Mouse (Mus musculus): Measurements from ENCODE around the gene Klhdc10. TPM values are rescaled to one million over a fixed set of nuclear protein-coding genes. Genes with fewer than 3 reads are reported as not detected.
A peak's percentile ranks its signal among the peaks of the same experiment; 100 is the strongest.

Gene Klhdc10
- polyA plus RNA-seq, 1 experiment from 2014 or later: 33.9 TPM

DNA sequence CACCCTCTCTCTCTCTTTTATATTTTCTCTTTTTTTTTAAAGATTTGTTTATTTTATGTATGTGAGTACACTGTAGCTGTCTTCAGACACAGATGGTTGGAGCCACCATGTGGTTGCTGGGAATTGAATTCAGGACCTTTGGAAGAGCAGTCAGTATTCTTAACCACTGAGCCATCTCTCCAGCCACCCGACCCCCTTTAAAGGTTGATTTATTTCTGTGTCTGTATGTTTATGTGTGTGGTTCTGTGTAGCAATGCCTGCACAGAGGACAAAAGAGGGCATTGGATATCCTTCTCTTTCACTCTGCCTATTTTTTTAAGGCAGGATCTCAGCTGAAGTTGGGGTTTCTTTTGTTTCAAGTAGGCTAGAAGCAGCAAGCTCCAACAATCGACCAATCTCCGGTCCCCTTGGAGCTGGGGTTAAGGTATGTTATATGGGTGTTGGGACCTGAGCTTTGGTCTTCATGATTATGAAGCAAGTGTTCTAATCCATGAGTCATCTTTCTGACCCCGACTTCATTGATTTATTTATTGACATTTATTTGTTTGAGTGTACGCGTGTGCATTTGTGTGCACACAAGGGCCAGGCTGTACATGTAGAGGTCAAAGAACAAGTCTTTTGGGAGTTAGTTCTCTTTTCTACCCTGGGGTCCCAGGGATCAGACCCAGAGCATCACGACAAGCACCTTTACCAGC, 7.9 kb downstream of the Klhdc10 start:
- no peaks in the 10 kb centered on the region for H3K4me1 ChIP-seq (ENCODE audit: control insufficient read depth, insufficient read depth, low read length)
- no peaks in the 10 kb centered on the region for H3K27me3 ChIP-seq (ENCODE audit: control insufficient read depth, insufficient read depth, low read length)
- no peak overlapping the region for H3K27ac ChIP-seq (ENCODE audit: low read depth, low read length)
- no peak for ATAC-seq (ENCODE audit: insufficient read depth, low FRiP score, low TSS enrichment)
- no peak overlapping the region for H3K9ac ChIP-seq (ENCODE audit: low read length)
- 82% methylated on average over 7 of the region's 7 CpGs for WGBS
- no peak overlapping the region for H3K4me2 ChIP-seq (ENCODE audit: low read depth)
- H3K36me3 ChIP-seq (ENCODE audit: control insufficient read depth, insufficient read depth, low read length): no peaks in the 10 kb centered on the region
- no peak for DNase-seq (ENCODE audit: low spot score)
- H3K4me3 ChIP-seq (ENCODE audit: low read depth, low read length): no peak overlapping the region
- no peaks in the 10 kb centered on the region for H3K9me3 ChIP-seq (ENCODE audit: control insufficient read depth, low read length)

DNA sequence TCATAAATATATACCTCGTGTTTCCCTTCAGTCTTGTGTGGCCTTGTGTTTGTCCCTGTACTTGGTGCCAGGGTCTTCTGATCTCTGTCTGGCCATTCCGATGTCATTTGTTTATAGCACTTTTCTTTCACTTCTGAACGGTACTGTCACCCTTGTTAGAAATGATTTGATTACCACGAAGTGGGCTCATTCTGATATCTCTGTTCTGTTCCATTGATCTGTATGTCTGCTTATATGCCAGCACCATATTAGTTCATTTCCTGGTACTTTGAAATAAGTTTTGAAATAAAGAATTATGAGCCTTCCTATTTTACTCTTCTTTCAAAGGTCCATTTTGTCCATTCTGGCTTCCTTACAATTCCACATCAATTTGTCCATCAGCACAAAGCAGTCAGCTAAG, 9.6 kb downstream of the Klhdc10 start:
- ATAC-seq (ENCODE audit: insufficient read depth, low FRiP score, low TSS enrichment): no peak
- DNase-seq (ENCODE audit: low spot score): no peak
- Histone ChIP-seq H3K4me3 (ENCODE audit: low read depth, low read length) (no peak overlapping the region), H3K9ac (ENCODE audit: low read length) (no peak overlapping the region), H3K9me3 (ENCODE audit: control insufficient read depth, low read length) (no peaks in the 10 kb centered on the region), H3K4me2 (ENCODE audit: low read depth) (no peak overlapping the region), H3K36me3 (ENCODE audit: control insufficient read depth, insufficient read depth, low read length) (no peaks in the 10 kb centered on the region), H3K27ac (ENCODE audit: low read depth, low read length) (no peak overlapping the region), H3K27me3 (ENCODE audit: control insufficient read depth, insufficient read depth, low read length) (no peaks in the 10 kb centered on the region), H3K4me1 (ENCODE audit: control insufficient read depth, insufficient read depth, low read length) (no peaks in the 10 kb centered on the region)
- WGBS: 88% methylated on average over 4 of the region's 4 CpGs

DNA sequence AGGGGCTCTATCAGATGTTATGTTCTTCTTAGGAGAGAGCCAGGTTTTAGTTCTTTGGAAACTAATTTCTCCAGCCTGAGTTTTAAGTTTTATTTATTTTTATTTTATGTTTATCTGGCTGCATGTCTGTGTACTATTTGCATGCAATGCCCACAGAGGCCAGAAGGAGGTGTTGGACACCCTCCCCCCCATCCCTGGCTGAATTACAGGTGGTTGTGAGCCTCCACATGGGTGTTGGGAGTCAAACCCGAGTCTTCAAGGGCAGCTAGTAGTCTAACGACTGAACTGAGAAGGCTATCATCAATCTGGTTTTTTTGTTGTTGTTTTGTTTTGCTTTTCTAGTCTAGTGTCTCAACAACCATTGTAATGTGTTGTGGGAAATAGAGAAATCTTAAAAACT, 14.5 kb downstream of the Klhdc10 start:
- 96% methylated on average over 2 of the region's 2 CpGs for WGBS
- no peak overlapping the region for H3K27ac ChIP-seq (ENCODE audit: low read depth, low read length)
- no peak for ATAC-seq (ENCODE audit: insufficient read depth, low FRiP score, low TSS enrichment)
- DNase-seq (ENCODE audit: low spot score): no peak
- H3K4me1 ChIP-seq (ENCODE audit: control insufficient read depth, insufficient read depth, low read length): no peaks in the 10 kb centered on the region
- H3K9me3 ChIP-seq (ENCODE audit: control insufficient read depth, low read length): no peaks in the 10 kb centered on the region
- H3K9ac ChIP-seq (ENCODE audit: low read length): no peak overlapping the region
- H3K36me3 ChIP-seq (ENCODE audit: control insufficient read depth, insufficient read depth, low read length): no peaks in the 10 kb centered on the region
- no peak overlapping the region for H3K4me2 ChIP-seq (ENCODE audit: low read depth)
- no peaks in the 10 kb centered on the region for H3K27me3 ChIP-seq (ENCODE audit: control insufficient read depth, insufficient read depth, low read length)
- no peak overlapping the region for H3K4me3 ChIP-seq (ENCODE audit: low read depth, low read length)

DNA sequence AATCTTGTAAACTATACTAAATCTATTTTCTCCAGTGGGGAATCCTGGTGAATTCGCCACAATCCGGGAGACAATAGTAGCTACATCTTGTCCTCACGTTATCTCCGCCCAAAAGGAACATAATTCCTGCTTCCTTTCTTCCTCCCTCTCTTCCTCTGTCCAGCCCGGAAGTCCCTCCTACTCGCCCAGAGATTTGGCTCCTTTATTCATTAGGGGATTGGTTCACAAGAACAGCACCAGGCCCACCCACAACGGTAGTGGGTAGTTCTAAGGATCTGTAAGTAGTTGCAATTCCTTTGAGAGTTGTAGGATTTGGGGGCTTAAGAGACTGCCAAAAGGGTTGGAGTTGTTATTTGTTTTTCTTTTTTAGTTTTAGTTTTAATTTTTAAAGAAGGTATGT, 15.1 kb downstream of the Klhdc10 start:
- Histone ChIP-seq H3K36me3 (ENCODE audit: control insufficient read depth, insufficient read depth, low read length) (peaks cover 3% of the 10 kb centered on the region; the same call in 1 of the 2 replicates), H3K4me1 (ENCODE audit: control insufficient read depth, insufficient read depth, low read length) (no peaks in the 10 kb centered on the region), H3K9me3 (ENCODE audit: control insufficient read depth, low read length) (no peaks in the 10 kb centered on the region), H3K9ac (ENCODE audit: low read length) (no peak overlapping the region), H3K4me2 (ENCODE audit: low read depth) (no peak overlapping the region), H3K27ac (ENCODE audit: low read depth, low read length) (no peak overlapping the region), H3K4me3 (ENCODE audit: low read depth, low read length) (no peak overlapping the region), H3K27me3 (ENCODE audit: control insufficient read depth, insufficient read depth, low read length) (no peaks in the 10 kb centered on the region)
- ATAC-seq (ENCODE audit: insufficient read depth, low FRiP score, low TSS enrichment): no peak
- DNase-seq (ENCODE audit: low spot score): no peak
- WGBS: 88% methylated on average over 7 of the region's 7 CpGs

DNA sequence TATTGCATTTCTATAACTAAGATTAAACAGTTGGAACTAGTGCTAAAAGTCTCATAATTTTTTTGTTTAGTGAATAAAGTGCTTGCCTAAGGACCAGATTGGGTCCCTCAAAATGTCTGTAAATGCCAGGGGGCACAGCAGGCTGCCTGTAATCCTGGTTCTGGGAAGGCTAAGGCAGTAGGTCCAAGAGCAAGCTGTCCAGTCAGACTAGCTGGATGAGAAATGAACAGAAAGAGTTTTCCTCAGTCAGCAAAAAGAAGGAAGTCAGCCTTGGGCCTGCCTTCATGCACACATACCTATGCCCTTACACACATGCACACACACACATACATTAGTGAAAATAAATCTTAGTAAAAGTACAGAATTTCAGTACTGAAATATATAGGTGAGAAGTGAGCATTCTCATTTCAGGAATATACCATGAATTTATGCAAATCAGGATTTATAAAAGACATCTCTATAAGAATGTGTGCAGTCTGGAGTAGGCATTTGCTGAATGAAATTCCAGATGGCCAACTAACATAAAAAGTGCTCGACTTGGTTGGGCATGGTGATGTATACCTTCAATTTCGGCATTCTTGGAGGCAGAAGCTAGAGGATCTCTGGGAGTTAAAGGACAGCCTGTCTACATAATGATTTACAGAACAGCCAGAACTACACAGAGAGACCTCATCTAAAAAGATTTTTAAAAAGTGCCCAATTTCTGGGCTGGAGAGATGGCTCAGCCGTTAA, 31.0 kb downstream of the Klhdc10 start:
- ATAC-seq (ENCODE audit: insufficient read depth, low FRiP score, low TSS enrichment): no peak
- no peak overlapping the region for H3K4me2 ChIP-seq (ENCODE audit: low read depth)

DNA sequence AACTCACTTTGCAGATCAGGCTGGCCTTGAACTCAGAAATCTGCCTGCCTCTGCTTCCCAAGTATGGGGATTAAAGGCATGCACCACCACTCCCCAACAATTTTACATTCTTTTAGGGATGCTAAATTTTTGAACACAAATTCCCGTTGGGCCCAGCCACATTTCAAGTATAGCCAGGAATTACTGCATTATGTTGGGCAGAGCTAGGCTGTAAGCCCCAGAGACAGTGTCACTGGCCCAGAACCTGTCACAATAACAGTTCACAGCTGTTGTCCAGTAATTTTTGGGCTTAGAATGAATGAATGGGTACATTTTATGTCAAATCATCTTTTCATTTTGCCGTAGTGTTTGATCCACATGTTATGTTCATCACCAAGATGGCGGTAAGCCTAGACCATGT, 34.8 kb downstream of the Klhdc10 start:
- no peak overlapping the region for H3K4me2 ChIP-seq (ENCODE audit: low read depth)
- H3K4me3 ChIP-seq (ENCODE audit: low read depth, low read length): no peak overlapping the region
- no peaks in the 10 kb centered on the region for H3K36me3 ChIP-seq (ENCODE audit: control insufficient read depth, insufficient read depth, low read length)
- H3K9me3 ChIP-seq (ENCODE audit: control insufficient read depth, low read length): no peaks in the 10 kb centered on the region
- no peaks in the 10 kb centered on the region for H3K4me1 ChIP-seq (ENCODE audit: control insufficient read depth, insufficient read depth, low read length)
- H3K27ac ChIP-seq (ENCODE audit: low read depth, low read length): no peak overlapping the region
- H3K27me3 ChIP-seq (ENCODE audit: control insufficient read depth, insufficient read depth, low read length): no peaks in the 10 kb centered on the region
- H3K9ac ChIP-seq (ENCODE audit: low read length): no peak overlapping the region
- DNase-seq (ENCODE audit: low spot score) (no peak), ATAC-seq (ENCODE audit: insufficient read depth, low FRiP score, low TSS enrichment) (no peak)
- 94% methylated on average over 3 of the region's 3 CpGs for WGBS

More for the DNA sequence above, 31.0 kb downstream of the Klhdc10 start:
- H3K9me3 ChIP-seq (ENCODE audit: control insufficient read depth, low read length): no peaks in the 10 kb centered on the region
- H3K27ac ChIP-seq (ENCODE audit: low read depth, low read length): 0 out of 2 replicates have a peak overlapping the region, but pooled peaks have one; percentile 34
- H3K36me3 ChIP-seq (ENCODE audit: control insufficient read depth, insufficient read depth, low read length): no peaks in the 10 kb centered on the region
- H3K4me3 ChIP-seq (ENCODE audit: low read depth, low read length): no peak overlapping the region
- no peaks in the 10 kb centered on the region for H3K4me1 ChIP-seq (ENCODE audit: control insufficient read depth, insufficient read depth, low read length)
- DNase-seq (ENCODE audit: low spot score): no peak
- 69% methylated on average over 3 of the region's 3 CpGs for WGBS
- no peak overlapping the region for H3K9ac ChIP-seq (ENCODE audit: low read length)
- H3K27me3 ChIP-seq (ENCODE audit: control insufficient read depth, insufficient read depth, low read length): no peaks in the 10 kb centered on the region

DNA sequence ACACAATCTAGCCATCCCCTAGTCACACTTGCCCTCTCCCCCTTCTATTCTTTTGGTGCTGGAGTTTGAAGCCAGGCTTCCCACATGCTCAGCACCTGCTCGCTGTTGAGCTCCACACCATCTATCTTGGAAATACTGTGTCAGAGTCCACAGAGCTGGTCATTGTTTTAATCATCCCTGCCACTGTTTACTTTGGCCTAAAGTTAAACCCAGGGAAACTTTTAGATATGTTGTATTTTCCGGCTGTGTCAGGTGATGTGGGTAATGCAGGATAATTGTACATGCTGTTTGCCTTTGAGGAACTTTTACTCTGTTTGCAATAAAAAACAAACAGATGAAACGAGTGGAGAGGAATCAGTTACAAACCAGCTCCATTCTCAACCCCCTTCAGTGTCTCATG, 35.4 kb downstream of the Klhdc10 start:
- 71% methylated on average over 3 of the region's 3 CpGs for WGBS
- ATAC-seq (ENCODE audit: insufficient read depth, low FRiP score, low TSS enrichment): no peak
- H3K4me1 ChIP-seq (ENCODE audit: control insufficient read depth, insufficient read depth, low read length): no peaks in the 10 kb centered on the region

DNA sequence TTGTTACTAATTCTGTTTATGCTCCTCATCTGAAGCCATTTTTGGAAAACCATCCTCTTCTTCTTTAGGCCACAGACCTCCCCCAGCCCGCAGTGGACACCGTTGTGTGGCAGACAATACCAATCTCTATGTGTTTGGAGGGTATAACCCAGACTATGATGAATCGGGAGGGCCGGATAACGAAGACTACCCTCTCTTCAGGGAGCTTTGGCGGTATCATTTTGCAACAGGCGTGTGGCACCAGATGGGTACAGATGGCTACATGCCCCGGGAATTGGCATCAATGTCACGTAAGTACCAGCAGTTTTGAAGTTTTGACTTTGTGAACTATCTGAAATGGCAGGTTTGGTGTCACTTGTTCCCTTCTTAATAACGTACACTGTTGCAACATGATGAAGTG, 37.9 kb downstream of the Klhdc10 start:
- 96% methylated on average over 10 of the region's 10 CpGs for WGBS
- H3K4me1 ChIP-seq (ENCODE audit: control insufficient read depth, insufficient read depth, low read length): no peaks in the 10 kb centered on the region
- ATAC-seq (ENCODE audit: insufficient read depth, low FRiP score, low TSS enrichment) (no peak), DNase-seq (ENCODE audit: low spot score) (no peak)
- no peak overlapping the region for H3K4me2 ChIP-seq (ENCODE audit: low read depth)
- no peaks in the 10 kb centered on the region for H3K9me3 ChIP-seq (ENCODE audit: control insufficient read depth, low read length)
- H3K4me3 ChIP-seq (ENCODE audit: low read depth, low read length): no peak overlapping the region
- H3K36me3 ChIP-seq (ENCODE audit: control insufficient read depth, insufficient read depth, low read length): peaks cover 14% of the 10 kb centered on the region; the same call in 1 of the 2 replicates
- no peak overlapping the region for H3K9ac ChIP-seq (ENCODE audit: low read length)
- H3K27me3 ChIP-seq (ENCODE audit: control insufficient read depth, insufficient read depth, low read length): no peaks in the 10 kb centered on the region
- H3K27ac ChIP-seq (ENCODE audit: low read depth, low read length): no peak overlapping the region

More for the DNA sequence above, 35.4 kb downstream of the Klhdc10 start:
- no peak for DNase-seq (ENCODE audit: low spot score)
- Histone ChIP-seq H3K4me3 (ENCODE audit: low read depth, low read length) (no peak overlapping the region), H3K27me3 (ENCODE audit: control insufficient read depth, insufficient read depth, low read length) (no peaks in the 10 kb centered on the region), H3K36me3 (ENCODE audit: control insufficient read depth, insufficient read depth, low read length) (peaks cover 4% of the 10 kb centered on the region; the same call in 1 of the 2 replicates), H3K9me3 (ENCODE audit: control insufficient read depth, low read length) (no peaks in the 10 kb centered on the region), H3K4me2 (ENCODE audit: low read depth) (no peak overlapping the region), H3K27ac (ENCODE audit: low read depth, low read length) (no peak overlapping the region), H3K9ac (ENCODE audit: low read length) (no peak overlapping the region)

DNA sequence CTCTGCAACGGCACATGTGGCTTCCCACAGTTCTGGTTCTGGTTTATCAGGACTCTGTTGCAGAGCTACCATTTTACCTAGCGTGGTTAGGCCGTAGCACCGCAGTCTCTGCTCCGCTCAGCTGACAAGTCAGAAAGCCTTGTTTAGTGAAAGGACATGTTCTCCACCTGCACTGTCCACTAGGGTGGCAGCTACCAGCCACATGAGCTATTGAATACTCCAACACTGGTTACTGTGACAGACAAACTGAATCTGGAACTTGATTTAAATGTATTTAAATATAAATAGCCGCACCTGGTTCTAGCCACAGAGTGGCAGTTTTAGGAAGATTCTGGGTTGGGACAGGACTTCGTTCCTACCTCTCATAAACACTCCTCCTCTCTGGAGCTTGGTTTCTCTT, 55.3 kb downstream of the Klhdc10 start:
- peaks cover 10% of the 10 kb centered on the region for H3K36me3 ChIP-seq (ENCODE audit: control insufficient read depth, insufficient read depth, low read length)
- no peak overlapping the region for H3K27ac ChIP-seq (ENCODE audit: low read depth, low read length)
- WGBS: 95% methylated on average over 7 of the region's 7 CpGs
- no peak for DNase-seq (ENCODE audit: low spot score)
- H3K9ac ChIP-seq (ENCODE audit: low read length): no peak overlapping the region
- no peak overlapping the region for H3K4me2 ChIP-seq (ENCODE audit: low read depth)
- H3K4me1 ChIP-seq (ENCODE audit: control insufficient read depth, insufficient read depth, low read length): peaks cover 14% of the 10 kb centered on the region
- no peak overlapping the region for H3K4me3 ChIP-seq (ENCODE audit: low read depth, low read length)
- ATAC-seq (ENCODE audit: insufficient read depth, low FRiP score, low TSS enrichment): no peak
- no peaks in the 10 kb centered on the region for H3K27me3 ChIP-seq (ENCODE audit: control insufficient read depth, insufficient read depth, low read length)
- no peaks in the 10 kb centered on the region for H3K9me3 ChIP-seq (ENCODE audit: control insufficient read depth, low read length)
